Mouse (Mus musculus) G1E (cell line): ENCODE data around the gene Chchd5.

Source experiments
- CTCF ChIP-seq: IDR thresholded peaks from 2 replicates; pipeline ENCODE4 v1.5.1; 2012; ENCODE audit warnings: low read depth, low read length, inconsistent platforms, mixed read lengths
- GATA1 ChIP-seq: IDR thresholded peaks from 2 replicates; pipeline ENCODE4 v1.6.1; 2012; ENCODE audit warnings: borderline replicate concordance, low read length, inconsistent platforms, mixed read lengths
- TAL1 ChIP-seq: conservative IDR thresholded peaks from 2 replicates; pipeline ENCODE4 v1.6.1; 2012; ENCODE audit warnings: low read depth, low read length, inconsistent platforms, mixed read lengths

DNA sequence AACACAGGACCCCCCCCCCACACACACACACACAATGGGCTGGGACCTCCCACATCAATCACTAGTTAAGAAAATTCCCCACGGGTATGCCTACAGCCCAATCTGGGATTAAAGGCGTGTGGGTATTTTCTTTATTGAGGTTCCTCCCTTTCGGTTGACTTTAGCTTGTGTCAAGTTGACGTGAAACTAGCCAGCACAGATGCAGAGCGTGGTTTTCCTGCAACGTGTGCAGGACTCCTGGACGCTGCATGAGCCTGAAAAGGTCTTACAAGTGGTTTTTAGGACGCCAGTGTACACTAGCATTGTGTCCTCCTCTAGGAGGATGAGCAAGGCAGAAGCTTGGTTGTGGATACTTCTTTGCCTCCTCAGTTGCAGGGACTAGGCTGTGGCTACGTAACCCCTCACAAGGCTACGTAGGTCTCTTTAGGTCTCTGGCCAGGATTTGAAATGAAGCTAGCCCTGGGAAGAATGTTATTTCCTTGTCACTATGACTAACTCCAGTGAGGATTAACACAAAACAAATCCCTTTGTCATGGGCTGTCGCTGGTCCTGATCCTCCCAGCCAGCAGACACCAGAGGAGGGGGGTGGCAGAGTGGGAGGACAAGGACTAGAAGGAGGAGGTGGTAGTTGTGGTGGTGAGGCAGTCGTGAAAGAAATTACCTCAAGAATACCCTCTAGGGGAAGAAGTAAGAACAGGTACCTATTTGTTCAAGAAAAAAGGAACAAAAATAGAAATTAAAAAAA lies 47.3 kb downstream of the Chchd5 start:
- TF ChIP-seq CTCF, result no peak
- TF ChIP-seq GATA1, result no peak
- TF ChIP-seq TAL1, result no peak
